Mouse (Mus musculus): ENCODE results near the gene Proser2.

- TF ChIP-seq USF1 (IDR thresholded peaks at IDR 0.05; ENCODE audit: low read depth), result no peak
- TF ChIP-seq CTCF (IDR thresholded peaks at IDR 0.05; ENCODE audit: control insufficient read depth, insufficient read depth, insufficient read length), result no peak
- no peak for TF ChIP-seq MAX (IDR thresholded peaks at IDR 0.05)
- TF ChIP-seq CEBPB (IDR thresholded peaks at IDR 0.05; ENCODE audit: low read depth), result no peak
- no peak for TF ChIP-seq MYOG (IDR thresholded peaks at IDR 0.05; ENCODE audit: control insufficient read depth, extremely low read depth, insufficient read length)
- no peak for TF ChIP-seq MYOD1 (IDR thresholded peaks at IDR 0.05; ENCODE audit: control insufficient read depth, insufficient read length, low read depth)
- TF ChIP-seq FOSL1 (IDR thresholded peaks at IDR 0.05; ENCODE audit: insufficient read depth, low read length, poor library complexity, severe bottlenecking), result no peak
Measured at GRCm38 (mm10) chr2:6099443-6099842, 30.6 kb downstream of the Proser2 start.

Data from C2C12 (cell line).